Mouse (Mus musculus): ENCODE measurements around the gene Furin.

The Furin gene

DNA sequence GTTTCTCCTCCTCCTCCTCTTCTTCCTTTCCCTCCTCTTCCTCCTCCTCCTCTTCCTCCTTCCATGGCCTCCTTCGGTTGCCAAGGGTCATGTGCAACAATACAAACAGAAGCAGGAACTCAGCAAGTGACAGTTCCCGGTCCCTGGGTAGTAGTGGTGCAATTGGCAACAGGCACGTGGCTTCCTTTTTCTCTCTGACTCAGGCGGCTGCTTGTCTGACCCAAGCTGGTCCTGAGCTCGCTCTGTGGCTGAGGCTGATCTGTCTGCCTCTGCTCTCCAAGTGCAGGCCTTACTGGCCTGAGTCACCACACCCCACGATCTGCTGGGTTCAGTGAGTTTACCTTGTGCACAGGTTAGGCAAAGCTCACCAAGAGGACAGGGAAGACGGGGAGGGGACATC is 21.1 kb upstream of the Furin start:
- no peak for DNase-seq

- no peak for DNase-seq
Measured at GRCm38 (mm10) chr7:80424722-80425121, 19.5 kb upstream of the Furin start.

DNA sequence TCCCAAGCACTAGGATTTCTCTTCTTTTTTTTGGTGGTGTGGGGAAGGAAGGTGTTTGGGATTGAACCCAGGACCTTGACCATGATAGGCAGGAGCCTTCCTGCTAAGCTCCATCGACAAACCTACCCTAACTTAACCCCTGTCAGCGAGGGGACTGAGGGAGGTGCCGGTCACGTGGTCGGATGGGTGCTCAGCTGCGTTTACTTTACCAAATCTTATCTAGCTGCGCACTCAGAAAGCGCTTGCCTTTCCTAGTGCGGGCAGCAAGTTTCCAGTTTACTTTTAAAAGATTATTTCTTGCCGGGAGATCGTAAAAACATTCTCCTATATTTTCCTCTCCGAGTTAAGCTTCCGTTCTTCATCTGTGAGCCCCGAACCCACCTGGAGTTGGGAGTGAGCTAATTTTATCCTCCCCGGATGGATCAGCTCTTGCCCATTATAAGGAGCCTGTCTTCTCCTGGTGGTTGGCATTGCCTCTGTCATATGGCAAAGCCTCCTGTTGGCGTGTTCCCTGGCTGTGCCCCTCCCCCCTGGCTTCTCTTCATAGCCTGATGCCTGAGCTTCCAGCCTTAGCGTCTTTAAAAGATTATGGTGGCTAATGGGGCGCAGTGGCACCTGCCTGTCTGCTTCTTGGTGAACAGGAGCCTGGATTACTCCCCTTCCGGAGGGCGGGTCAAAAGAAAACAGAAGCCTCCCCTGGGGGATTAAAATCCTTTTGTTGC is 17.7 kb upstream of the Furin start:
- peak; percentile 90 to 93 for DNase-seq

GRCm38 (mm10) chr7:80421576-80421975 is 16.3 kb upstream of the Furin start:
- no peak for DNase-seq

DNA sequence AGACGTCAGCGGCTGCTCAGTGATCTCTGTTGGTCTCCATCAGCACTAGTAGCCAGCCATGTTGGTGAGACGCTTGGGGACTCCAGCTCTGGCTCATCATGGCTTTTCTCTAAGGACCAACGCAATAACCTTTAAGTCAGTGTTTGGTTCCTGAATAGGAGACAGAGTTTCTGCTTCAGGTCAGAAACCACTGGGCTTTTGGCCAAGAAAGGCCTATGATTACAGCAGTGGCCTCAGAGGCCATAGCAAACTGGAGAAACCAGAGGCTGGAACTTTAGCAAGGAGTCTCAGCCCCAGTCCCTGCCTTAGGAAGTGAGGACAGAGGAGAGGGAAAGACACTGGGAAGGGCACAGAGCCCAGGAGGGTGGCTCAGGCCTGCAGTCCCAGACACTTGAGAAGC is 15.3 kb upstream of the Furin start:
- no peak for DNase-seq

GRCm38 (mm10) chr7:80419278-80419677 is 14.0 kb upstream of the Furin start:
- DNase-seq, result no peak

- DNase-seq, result no peak
Measured at GRCm38 (mm10) chr7:80418036-80418435, 12.8 kb upstream of the Furin start.

DNA sequence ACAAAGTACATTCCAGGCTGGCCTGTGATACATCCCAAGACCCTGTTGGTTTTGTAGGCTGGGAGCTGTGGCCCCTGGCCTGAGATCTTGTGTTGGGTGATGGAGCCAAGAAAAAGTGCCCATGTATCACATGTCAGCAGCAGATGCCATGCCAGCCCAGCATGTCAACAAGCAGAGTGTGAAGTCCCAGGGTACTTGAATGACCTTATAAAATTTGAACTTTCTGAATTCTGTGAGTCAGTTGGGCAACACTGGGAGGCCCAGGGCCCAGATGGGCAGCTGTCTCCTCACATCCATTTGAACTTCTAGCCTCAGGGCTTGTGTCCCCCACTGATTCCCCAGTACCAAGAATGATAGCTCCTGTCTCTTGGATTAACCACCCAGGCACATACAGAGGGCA is 12.4 kb upstream of the Furin start:
- DNase-seq, result no peak

- DNase-seq, result no peak
Measured at GRCm38 (mm10) chr7:80416969-80417368, 11.7 kb upstream of the Furin start.

DNA sequence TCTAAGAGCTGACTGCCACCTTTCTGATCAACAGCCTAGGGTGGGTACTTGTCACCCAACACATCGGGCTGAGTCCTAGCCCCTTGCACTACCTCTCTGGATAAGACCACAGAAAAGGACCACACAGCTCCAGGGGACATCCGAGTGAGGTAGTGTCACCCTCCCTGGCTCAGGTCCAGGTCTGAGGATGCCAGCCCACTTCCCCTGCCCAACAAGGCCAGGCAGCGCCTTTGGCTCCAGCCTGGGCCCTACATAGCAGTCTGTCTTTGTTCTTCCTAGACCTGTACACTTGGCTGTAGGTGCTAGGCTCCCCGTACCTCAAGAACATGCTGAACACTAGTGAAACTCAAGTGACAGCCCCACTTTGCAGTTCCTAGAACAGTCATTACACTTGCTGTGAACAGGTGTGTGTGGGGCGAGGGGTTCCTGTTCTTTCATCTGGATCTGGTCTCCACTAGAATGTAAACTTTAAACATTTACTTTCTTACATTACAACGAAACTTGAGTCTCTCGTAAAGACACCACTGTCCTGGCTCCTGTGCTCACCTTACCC is 9.1 kb upstream of the Furin start:
- no peak for DNase-seq

DNA sequence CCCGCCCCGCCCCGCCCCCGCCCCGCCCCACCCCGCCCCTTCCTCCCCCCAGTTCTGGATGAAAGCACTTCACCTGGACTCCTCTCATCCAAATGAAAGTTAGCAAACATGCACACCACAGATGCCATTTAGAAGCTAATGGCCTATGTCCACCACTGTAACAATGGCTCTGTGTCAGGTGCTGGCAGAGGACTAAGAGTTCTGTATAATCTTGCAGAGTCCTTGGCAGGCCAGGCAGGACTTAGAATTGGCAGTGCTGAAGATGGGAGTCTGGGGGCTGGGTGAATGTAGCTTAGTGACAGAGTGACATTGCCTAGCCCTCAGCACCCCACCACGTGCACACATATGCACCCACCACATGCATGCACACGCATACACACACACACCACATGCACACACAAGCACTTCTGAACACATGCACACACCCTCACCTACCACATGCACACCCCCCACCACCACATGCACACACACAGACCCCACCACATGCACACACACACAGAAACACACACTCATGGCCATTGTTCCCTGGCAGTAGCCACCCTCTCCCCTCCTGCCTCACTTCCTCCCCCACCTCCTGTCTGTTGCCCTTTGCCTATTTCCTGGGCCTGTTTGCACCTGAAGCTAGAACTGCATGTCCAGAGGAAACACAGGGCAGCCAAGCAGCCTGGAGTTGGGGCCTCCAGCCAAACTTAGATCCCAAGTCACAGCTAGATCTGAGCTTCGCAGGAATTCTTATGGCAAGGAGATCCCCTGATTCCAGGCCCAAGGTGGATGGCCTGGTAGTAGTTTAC is 8.5 kb upstream of the Furin start:
- DNase-seq, result peak in 1 of 2 experiments; percentile 49

DNA sequence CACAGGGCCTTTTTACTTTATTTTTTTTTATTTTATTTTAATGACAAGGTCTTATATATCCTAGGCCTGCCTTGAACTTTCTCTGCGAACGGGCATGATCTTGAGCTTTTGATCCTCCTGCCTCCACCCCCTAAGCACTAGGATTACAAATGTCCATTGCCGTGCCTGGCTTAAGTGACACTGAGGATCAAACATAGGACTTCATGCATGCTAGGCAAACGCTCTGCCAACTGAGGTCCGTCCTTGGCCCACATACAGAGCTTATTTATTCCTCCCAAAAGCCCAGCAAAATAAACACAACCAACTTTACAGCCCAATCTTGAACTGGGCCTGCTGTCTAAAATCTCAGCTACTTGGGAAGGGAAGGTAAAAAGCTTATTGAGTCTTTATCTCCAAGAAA is 7.5 kb upstream of the Furin start:
- no peak for DNase-seq

DNA sequence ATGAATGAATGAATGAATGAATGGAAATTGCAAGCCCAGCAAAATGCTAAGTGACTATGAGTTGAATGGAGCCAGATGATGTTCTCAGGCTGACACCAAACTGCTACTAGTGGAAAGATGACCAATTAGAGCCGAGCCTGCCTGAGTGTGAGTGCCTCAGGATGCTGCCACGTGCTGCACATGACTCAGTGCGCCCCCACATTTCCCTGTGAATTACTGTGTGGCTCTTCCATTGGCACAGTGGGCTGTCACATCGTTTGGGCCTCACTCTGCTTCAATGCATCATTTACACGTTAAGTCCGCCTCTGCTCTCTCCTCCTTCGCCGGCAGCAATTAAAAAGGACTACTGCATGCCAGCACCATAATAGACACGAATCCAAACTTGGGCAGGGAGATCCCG is 7.0 kb upstream of the Furin start:
- no peak for DNase-seq

DNA sequence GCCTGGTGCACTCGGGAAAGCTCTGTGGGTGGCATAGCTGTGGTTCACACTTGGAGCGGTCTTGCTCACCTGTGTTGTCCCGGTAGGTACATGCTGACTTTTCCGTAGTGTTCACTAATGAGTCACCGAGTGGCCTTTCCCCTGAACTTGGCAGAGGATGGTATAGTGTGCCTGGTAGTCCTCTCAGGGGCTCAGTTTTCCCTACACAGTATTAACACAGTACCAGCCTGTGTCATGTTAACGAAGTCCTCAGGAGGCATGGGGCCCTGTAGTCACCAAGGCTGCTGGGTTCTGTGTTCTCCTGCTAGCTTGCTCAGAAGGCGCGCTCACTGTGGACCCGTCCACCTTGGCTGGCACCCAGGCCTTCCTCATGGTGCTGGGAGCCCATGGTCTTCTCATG is 5.1 kb upstream of the Furin start:
- DNase-seq, result no peak

DNA sequence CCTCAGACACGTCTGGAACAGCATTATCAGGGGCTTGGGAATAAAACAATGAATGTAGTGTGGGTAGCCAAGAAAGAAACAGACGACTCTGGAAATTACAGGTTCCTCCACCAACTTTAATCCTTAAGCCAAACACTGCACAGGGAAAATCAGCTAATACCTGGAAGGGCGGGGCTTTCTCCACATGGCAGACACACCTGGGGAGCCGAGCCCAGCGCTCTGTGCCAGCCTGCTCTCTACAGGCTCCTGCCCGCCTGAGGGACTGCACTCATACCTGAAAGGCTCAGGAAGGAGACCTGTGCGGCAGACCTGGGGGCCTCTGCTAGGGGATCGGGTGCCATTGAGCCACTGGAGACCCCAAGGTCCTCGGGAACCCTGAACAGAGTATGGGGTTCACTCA is 2.5 kb upstream of the Furin start:
- DNase-seq, result no peak

DNA sequence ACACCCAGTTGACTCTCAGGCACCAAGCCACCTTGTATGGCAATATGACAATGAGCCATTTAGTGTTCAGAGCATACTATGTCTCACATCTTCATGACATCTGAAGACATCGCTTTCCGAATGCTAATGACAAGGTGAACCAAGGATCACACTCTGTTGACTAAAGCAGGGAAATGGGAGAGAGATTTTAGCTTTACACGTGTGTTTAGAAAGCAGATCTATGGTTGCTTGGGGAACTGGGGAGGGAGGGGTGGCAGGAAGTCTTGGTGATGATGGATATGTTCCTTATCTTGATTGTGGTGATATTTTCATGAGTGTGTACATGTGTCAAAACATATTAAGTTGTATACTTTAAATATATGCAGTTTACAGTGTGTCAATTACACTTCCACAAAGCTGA is 950 bp upstream of the Furin start:
- DNase-seq, result no peak

DNA sequence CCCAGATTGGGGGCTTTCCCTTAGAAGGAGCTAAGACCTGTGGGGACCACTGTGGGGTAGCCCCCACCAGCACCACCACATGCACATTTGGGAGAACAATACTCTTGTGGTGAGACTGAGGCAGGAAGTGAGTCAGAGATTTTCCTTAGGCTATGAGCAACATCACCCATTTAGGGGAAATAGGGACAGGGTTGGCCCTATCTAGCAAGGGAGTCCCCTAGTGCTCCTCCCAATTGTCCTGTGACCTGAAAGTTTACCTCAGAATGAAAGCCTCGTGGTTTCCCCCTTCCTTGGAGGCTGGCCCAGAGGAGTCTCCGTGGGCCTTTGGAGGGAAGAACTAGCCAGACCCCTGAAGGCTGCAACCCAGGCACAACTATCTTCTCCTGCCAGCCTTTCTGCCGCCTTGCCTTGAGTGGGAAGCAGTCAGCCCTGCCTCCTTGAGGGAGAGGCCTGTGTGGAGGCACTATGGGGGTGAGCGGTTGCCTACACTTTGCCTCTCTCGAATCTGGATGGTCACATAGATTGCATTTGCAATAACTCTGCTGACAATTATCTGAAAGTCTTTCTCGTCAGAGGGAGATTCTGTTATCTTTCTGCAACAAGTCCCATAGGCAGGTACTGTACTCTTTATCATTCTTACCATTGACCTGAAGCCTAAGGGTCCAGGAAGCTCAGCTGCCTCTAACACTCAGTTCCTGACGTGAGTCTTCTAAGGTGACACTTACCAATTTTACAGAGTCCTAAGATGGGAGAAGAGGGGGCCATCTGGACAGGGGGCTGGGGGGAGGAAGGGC is 938 bp downstream of the Furin start:
- no peak for DNase-seq

- DNase-seq, result peak; percentile 94 to 95
Measured at GRCm38 (mm10) chr7:80403551-80403950, 1.7 kb downstream of the Furin start.

GRCm38 (mm10) chr7:80402651-80403321 is 2.5 kb downstream of the Furin start:
- peak; percentile 83 to 87 for DNase-seq

DNA sequence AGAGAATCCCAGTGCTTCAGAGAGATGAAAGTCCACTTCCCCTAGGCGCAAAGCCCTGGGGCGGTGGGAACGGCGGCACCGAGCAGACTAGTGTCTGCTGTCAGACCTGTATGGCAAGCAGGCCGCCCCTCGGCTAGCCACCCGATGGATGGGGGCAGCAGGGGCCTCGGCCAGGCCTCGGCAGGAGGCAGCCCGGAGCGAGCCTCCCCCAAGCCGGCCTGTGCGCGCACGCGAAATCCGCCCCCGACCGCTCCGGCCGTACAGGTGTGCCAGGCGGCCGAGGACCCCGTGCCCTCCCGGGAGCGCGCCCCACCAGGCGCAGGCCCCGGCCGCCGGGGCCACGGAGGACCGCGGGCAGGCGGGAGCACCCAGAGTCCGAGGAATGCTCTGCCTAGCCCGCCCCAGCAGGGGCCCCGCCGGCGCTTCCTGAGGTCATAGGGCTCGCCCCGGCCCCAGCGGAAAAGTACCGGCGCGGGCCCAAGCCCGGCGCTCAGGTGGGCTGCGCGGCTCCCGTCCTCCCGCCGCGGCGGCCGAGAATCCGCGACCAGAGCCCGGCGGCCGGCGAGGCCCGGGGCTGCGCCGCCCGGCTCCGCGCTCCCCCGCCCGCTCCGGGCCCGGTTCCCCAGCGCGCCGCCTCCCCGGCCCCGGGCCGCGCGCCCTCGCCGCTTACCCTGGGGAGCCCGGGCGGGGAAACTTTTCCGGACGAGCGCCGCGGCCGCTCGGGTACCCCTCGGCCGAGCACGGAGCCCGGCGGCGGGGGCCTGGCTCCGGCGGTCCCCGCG is 3.2 kb downstream of the Furin start:
- DNase-seq, result peak; percentile 65 to 70

DNA sequence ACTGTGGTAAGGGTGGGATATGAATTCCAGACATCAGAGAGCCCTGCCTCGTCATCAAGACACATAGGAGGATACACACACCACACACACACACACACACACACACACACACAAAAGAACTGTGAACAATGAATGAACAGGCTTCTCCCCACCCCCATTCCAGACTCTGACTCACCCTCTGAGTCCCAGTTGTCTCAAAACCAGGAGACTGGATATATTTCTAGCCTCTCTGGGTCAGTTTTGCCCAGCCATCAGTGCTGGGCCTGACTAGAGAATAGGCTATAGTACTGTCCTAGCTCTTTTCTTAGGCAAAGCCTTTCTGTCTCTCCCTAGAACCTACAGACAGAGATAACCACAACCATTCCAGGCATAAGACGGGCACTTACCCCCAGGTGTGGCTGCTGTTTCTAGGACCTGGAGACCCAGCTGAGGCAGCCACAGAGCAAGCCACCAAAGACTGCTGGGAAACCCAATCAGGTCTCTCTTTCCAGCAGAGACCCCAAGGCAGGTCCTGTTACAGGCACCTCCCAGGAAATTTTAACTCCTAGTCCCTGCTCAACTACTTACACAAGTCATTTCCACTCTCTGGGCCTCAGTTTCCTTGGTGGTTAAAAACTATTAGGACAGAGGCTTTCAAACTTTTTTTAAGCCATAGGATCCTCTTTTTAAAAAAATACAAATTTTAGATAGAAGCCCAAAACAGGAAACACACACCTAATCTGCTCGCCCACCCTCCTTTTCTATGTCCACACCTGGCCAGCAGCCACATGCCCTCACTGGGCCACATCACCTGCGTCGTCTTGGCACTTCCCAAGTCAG is 4.0 kb downstream of the Furin start:
- DNase-seq, result no peak

Data from cerebellum, postnatal 10 days (tissue).